Mouse (Mus musculus): ENCODE results near the gene Ikbke. TPM values are rescaled to one million over a fixed set of nuclear protein-coding genes. Genes with fewer than 3 reads are reported as not detected.

Ikbke gene
- polyA plus RNA-seq, 2 experiments, result 4.2 to 13.4 TPM

- Histone ChIP-seq H3K36me3 (ENCODE audit: control insufficient read depth, insufficient read depth, low read length) (peaks cover 58% of the 10 kb centered on the region), H3K4me2 (replicated peaks; ENCODE audit: low read depth, low read length, severe bottlenecking) (no peak overlapping the region), H3K27me3 (ENCODE audit: control insufficient read depth, insufficient read depth, low read length) (no peaks in the 10 kb centered on the region), H3K4me1 (ENCODE audit: control insufficient read depth, insufficient read depth, low read length) (no peaks in the 10 kb centered on the region), H3K4me3 (replicated peaks; ENCODE audit: low read length) (no peak overlapping the region), H3K9ac (ENCODE audit: low read depth, low read length, severe bottlenecking) (no peak overlapping the region), H3K27ac (replicated peaks; ENCODE audit: low read depth, low read length) (no peak overlapping the region), H3K9me3 (ENCODE audit: control insufficient read depth, low read length) (no peaks in the 10 kb centered on the region)
- 60% methylated on average over 3 of the region's 3 CpGs for WGBS
- DNase-seq (ENCODE audit: low spot score) (no peak), ATAC-seq (ENCODE audit: low FRiP score, low read depth) (no peak)
- TF ChIP-seq POLR2A (IDR thresholded peaks at IDR 0.05; ENCODE audit: borderline replicate concordance, extremely low read depth, insufficient read depth, insufficient read length), result no peak
Measured at GRCm38 (mm10) chr1:131299240-131299639, 19.8 kb upstream of the Ikbke start.

- ATAC-seq (ENCODE audit: low FRiP score, low read depth) (no peak), DNase-seq (ENCODE audit: low spot score) (no peak)
- Histone ChIP-seq H3K9me3 (ENCODE audit: control insufficient read depth, low read length) (no peaks in the 10 kb centered on the region), H3K4me2 (replicated peaks; ENCODE audit: low read depth, low read length, severe bottlenecking) (no peak overlapping the region), H3K27me3 (ENCODE audit: control insufficient read depth, insufficient read depth, low read length) (no peaks in the 10 kb centered on the region), H3K4me1 (ENCODE audit: control insufficient read depth, insufficient read depth, low read length) (no peaks in the 10 kb centered on the region), H3K27ac (replicated peaks; ENCODE audit: low read depth, low read length) (no peak overlapping the region), H3K4me3 (replicated peaks; ENCODE audit: low read length) (no peak overlapping the region), H3K36me3 (ENCODE audit: control insufficient read depth, insufficient read depth, low read length) (peaks cover 61% of the 10 kb centered on the region), H3K9ac (ENCODE audit: low read depth, low read length, severe bottlenecking) (no peak overlapping the region)
- WGBS, result 93% methylated on average over 9 of the region's 9 CpGs
- TF ChIP-seq POLR2A (IDR thresholded peaks at IDR 0.05; ENCODE audit: borderline replicate concordance, extremely low read depth, insufficient read depth, insufficient read length), result no peak
Measured at GRCm38 (mm10) chr1:131298171-131298570, 18.8 kb upstream of the Ikbke start.

GRCm38 (mm10) chr1:131296726-131297125 is 17.3 kb upstream of the Ikbke start:
- DNase-seq (ENCODE audit: low spot score), result no peak
- Histone ChIP-seq H3K4me2 (replicated peaks; ENCODE audit: low read depth, low read length, severe bottlenecking) (no peak overlapping the region), H3K9ac (ENCODE audit: low read depth, low read length, severe bottlenecking) (no peak overlapping the region), H3K4me1 (ENCODE audit: control insufficient read depth, insufficient read depth, low read length) (no peaks in the 10 kb centered on the region), H3K27ac (replicated peaks; ENCODE audit: low read depth, low read length) (no peak overlapping the region), H3K9me3 (ENCODE audit: control insufficient read depth, low read length) (no peaks in the 10 kb centered on the region), H3K4me3 (replicated peaks; ENCODE audit: low read length) (no peak overlapping the region), H3K36me3 (ENCODE audit: control insufficient read depth, insufficient read depth, low read length) (peaks cover 74% of the 10 kb centered on the region), H3K27me3 (ENCODE audit: control insufficient read depth, insufficient read depth, low read length) (no peaks in the 10 kb centered on the region)
- no peak for ATAC-seq (ENCODE audit: low FRiP score, low read depth)
- 92% methylated on average over 7 of the region's 7 CpGs for WGBS
- no peak for TF ChIP-seq POLR2A (IDR thresholded peaks at IDR 0.05; ENCODE audit: borderline replicate concordance, extremely low read depth, insufficient read depth, insufficient read length)

GRCm38 (mm10) chr1:131295200-131295599 is 15.8 kb upstream of the Ikbke start:
- no peaks in the 10 kb centered on the region for H3K27me3 ChIP-seq (ENCODE audit: control insufficient read depth, insufficient read depth, low read length)
- H3K36me3 ChIP-seq (ENCODE audit: control insufficient read depth, insufficient read depth, low read length), result peaks cover 72% of the 10 kb centered on the region
- no peaks in the 10 kb centered on the region for H3K4me1 ChIP-seq (ENCODE audit: control insufficient read depth, insufficient read depth, low read length)
- H3K27ac ChIP-seq (replicated peaks; ENCODE audit: low read depth, low read length), result no peak overlapping the region
- no peaks in the 10 kb centered on the region for H3K9me3 ChIP-seq (ENCODE audit: control insufficient read depth, low read length)
- 75% methylated on average over 8 of the region's 8 CpGs for WGBS
- no peak overlapping the region for H3K4me3 ChIP-seq (replicated peaks; ENCODE audit: low read length)
- no peak for ATAC-seq (ENCODE audit: low FRiP score, low read depth)
- no peak overlapping the region for H3K4me2 ChIP-seq (replicated peaks; ENCODE audit: low read depth, low read length, severe bottlenecking)
- no peak overlapping the region for H3K9ac ChIP-seq (ENCODE audit: low read depth, low read length, severe bottlenecking)
- TF ChIP-seq POLR2A (IDR thresholded peaks at IDR 0.05; ENCODE audit: borderline replicate concordance, extremely low read depth, insufficient read depth, insufficient read length), result no peak
- DNase-seq (ENCODE audit: low spot score), result no peak

GRCm38 (mm10) chr1:131293922-131294250 is 14.5 kb upstream of the Ikbke start:
- no peaks in the 10 kb centered on the region for H3K4me1 ChIP-seq (ENCODE audit: control insufficient read depth, insufficient read depth, low read length)
- ATAC-seq (ENCODE audit: low FRiP score, low read depth) (no peak), DNase-seq (ENCODE audit: low spot score) (no peak)
- H3K4me3 ChIP-seq (replicated peaks; ENCODE audit: low read length), result no peak overlapping the region
- 71% methylated on average over 2 of the region's 2 CpGs for WGBS
- no peak for TF ChIP-seq POLR2A (IDR thresholded peaks at IDR 0.05; ENCODE audit: borderline replicate concordance, extremely low read depth, insufficient read depth, insufficient read length)
- no peak overlapping the region for H3K9ac ChIP-seq (ENCODE audit: low read depth, low read length, severe bottlenecking)
- H3K36me3 ChIP-seq (ENCODE audit: control insufficient read depth, insufficient read depth, low read length), result peaks cover 69% of the 10 kb centered on the region
- H3K4me2 ChIP-seq (replicated peaks; ENCODE audit: low read depth, low read length, severe bottlenecking), result no peak overlapping the region
- H3K27ac ChIP-seq (replicated peaks; ENCODE audit: low read depth, low read length), result no peak overlapping the region; the same call in 1 of the 2 replicates
- no peaks in the 10 kb centered on the region for H3K9me3 ChIP-seq (ENCODE audit: control insufficient read depth, low read length)
- no peaks in the 10 kb centered on the region for H3K27me3 ChIP-seq (ENCODE audit: control insufficient read depth, insufficient read depth, low read length)

All from limb, embryonic 14.5 days (tissue).